Mouse (Mus musculus) cerebellum, adult 11-12 months (tissue): ENCODE measurements around the gene Camkk2.

Source experiments
- DNase-seq: peaks from one replicate; pipeline ENCODE4 v3.0.0; 2022

Gene Camkk2

DNA sequence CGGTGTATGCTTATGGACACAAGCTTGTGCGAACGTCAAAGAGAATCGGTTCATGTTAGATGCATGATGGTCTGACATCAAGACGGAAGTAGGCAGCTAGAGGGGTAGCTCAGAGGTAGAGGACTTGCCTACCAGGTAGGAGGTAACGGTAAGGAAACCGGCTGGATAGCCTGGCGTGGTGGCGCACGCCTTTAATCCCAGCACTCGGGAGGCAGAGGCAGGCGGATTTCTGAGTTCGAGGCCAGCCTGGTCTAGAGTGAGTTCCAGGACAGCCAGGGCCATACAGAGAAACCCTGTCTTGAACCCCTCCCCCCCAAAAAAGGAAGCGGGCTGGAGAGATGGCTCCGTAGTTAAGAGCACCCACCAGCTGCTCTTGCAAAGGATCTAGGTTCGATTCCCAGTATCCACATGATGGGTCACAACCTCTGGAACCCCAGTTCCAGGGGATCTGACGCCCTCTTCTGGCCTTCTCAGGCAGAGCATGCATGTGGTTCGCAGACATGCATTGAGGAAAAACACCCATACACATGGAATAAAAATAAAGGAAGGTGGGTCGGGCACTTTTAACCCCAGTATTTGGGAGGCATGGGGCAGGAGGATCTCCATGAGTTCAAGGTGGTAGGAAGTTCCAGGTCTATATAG lies 1.7 kb upstream of the Camkk2 start:
- no peak for DNase-seq

DNA sequence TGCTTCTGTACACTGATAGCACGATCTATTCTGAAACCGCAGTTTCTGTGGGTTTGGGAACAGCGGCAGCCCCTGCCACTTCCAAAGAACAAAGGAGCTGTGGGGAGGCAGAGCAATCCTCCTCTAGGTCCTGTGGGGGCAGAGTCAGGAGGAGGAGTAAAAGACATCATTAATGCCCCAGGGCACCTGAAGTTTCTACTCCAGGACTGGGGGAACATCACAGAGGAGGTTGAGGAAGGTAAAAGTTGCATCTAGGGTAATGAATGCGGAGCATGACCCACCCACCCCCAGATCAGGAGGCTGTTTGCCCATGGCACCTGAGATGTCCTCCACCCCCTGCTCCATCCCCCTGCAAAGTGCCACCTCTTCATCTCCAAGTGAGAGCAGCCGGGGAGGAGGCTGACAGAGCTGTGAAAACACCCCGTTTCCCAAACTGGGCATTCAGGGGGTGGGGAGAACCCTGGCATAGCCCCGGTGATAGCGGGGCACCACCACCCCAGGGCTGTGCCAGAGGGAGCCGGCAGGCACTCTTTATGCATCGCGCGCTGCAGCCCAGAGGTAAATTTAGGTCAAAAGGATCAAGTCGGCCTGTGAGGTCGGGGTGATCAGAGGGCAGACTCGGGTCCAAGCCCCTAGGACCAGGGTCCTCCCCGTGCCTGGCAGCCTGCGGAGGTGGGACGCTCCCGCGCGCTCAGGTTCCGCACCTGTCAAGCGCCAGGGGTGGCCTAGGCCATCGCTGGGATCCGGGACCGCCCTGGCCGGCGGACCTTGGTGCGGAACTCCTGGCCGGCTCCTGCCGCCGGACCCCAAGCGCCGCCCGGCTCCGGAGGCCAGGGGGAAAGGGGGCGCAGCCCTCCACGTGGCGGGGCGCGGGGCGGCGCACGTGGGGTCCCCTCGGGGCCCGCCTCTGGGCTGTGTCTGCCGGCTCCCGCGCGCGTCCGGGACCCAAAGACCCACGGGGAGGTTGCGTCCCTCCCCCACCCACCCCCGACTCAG lies 680 bp downstream of the Camkk2 start:
- DNase-seq = peak; percentile 68

DNA sequence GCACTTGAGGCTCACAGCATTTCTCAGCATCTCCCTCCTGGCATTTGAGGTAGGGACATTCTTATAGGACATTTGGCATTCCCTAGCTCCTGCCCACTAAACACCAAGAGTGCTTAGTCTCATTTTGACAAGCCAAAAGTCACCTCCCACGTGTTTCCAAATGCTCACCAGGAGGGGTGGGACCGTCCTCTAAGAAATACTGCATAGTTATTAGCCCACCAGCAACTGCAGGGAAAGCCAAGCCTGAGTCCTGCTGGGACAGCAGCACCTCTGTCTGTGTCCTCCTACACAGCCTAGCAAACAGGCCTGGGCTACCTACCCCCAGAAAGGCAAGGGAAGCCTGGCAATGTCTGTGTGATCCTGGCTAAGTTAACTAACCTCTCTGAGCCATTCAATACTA lies 1.9 kb downstream of the Camkk2 start:
- DNase-seq = no peak

DNA sequence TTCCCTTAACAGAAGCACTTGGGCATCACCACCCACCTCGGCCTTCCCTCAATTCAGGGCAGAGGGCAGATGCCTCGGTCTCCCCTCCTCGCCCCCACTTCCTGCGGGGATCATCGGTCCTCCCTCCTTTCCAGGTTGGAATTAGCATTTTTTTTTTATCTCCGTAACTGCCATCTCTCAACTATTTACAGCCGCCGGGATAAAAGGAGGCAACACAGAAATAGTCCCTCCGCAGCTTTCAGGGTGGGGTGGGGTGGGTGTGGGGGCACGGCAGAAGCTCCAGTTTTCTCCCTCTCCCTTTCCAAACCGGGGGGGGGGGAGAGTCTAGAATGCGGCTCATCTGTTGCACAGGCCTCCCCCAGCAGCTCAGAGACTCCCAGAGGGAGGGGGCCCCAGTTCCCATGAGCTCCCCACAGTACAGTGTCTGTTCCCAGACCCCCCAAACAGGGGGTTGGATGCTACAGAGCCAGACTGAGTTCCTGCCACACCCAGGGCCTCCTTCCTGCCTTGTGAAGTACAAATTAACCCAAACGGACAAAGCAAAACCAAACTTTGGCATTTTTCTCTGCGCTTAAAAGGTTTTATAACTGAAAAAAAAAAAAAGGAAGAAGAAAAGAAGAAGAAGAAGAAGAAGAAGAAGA lies 3.4 kb downstream of the Camkk2 start:
- DNase-seq = no peak

DNA sequence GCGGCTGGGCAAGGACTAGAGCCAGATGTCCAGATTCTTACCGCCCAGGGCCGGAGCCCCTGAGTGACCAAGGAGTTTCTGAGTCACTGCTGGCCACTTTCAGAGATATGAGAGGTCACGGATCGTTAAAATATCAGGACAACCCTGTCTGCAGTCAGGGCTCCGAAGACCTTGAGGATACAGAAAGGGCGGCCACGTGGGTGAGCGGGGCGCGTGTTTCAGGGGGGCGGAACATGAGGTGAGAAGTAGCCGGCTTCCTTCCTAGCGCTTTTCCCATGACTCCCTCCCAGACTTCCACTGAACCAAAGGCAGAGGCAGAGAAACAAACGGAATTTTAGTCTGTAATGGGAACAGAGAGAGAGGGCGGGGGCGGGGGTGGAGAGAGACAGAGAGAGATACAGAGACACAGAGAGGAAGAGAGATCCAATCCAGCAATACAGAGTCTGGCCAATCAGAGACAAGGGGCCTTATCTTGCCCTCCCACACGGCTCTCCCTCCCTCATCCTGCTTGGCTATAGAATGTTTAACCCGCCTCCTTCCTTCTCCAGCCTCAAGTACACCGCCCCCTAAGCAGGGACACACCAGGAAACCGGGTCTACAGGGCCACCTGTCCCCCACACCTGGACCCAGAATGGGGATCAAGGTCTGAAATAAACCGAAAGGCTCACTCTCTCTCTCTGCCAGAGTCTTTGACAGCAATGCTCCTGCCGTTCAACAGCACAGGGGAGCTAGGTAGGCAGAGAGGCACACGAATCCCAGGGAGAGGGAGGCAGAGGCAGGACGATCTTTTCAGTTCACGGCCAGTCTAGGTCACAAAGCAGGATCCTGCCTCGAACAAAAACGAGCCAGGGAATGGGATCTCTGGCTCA lies 4.2 kb downstream of the Camkk2 start:
- DNase-seq = peak; percentile 66

DNA sequence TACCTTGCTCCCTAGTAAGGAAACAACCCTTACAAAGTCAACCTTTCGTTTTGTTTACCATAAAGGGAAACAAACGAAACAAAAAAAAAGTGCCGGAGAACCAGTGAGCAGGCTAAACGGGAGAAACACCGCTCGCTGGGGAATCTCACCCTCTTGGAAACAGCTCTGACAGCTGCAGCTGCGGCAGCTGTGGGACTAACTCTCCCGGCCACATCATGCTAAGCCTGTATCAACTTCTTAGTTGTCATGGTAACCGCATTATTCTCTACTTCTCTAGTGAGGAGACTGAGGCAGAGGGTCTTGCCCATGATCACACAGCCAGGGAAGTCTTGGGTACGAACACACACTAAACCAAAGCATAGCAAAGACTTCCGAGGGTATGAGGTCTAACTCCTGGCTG lies 5.5 kb downstream of the Camkk2 start:
- no peak for DNase-seq

DNA sequence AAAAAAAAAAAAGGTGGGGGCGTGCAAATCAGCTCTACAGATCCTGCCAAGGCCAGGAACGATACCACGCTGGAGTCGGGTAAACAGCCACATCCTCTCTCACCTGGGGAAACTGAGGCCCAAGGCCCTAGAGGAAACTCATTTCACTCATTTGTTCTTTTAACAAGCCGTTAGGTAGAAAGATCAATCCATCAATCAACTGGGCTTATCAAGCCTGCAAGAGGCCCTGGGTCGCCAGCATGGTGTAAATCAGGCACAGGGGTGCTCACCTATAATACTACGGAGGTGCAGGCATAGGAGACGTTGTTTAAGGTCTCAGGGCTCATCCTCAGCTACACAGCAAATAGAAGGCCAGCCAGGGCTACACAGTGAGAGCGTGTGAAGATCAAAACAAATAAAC lies 7.8 kb downstream of the Camkk2 start:
- no peak for DNase-seq

DNA sequence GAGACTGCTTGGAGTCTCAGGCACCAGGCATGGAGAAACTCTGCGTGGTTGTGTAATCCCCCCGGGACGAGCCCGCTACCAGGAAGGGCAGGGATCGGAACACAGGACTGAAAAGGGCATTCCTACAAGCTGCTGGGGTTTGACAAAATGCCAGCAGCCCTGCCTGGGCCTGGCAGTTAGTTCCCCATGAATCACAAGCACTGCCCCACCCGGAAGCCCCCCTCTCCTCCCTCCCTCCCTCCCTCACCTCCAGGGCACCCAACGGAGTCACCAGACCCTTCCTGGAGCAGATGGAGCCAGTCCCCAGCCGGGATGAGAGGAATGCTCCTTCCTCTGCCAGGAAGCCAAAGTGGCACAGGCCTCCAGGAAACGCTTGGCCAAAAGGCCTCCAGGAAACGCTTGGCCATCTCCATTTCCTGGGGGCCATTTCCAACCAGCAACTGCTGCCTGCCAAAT lies 8.4 kb downstream of the Camkk2 start:
- DNase-seq = peak; percentile 96

DNA sequence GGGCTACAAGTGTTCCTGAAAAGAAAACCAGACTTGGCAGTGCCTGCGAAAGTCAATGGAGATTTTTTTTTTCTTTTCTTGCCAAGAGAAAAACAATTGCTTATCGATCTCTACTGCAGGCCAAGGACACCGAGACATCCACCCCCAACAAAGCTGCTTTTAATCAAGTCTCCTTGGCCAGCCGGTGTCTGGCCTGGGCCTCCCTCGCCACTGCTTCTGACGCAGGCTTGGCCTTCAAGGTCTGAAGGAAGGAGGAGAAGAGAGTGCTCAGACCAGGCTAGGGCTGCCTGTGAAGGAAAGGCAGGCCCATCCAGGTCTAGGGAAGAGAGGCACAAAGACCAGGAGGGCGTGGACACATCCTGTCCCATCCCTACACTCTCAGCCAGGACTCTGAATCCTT lies 8.9 kb downstream of the Camkk2 start:
- DNase-seq = peak; percentile 71

DNA sequence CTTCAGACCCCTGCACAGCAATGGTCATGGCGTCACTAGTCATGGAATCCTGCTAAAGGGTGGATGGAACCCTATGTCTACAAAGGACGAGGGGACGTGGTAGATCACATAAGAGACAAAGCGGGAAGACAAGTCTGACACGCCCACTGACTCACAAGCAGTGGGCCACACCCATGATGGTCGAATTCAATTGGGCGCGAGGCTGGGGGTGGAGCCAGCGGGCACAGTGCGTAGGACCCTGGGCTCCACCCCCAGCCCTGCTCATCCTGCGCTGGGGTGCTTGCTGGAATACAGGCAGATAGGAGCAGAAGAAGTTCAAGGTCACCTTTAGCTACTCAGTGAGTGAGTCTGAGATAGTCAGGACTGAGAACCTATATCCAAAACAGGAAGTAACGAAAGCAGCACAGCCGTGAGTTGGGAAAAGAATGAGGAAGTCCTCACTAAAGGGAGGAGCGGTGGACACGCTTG lies 10.1 kb downstream of the Camkk2 start:
- DNase-seq = peak; percentile 67

DNA sequence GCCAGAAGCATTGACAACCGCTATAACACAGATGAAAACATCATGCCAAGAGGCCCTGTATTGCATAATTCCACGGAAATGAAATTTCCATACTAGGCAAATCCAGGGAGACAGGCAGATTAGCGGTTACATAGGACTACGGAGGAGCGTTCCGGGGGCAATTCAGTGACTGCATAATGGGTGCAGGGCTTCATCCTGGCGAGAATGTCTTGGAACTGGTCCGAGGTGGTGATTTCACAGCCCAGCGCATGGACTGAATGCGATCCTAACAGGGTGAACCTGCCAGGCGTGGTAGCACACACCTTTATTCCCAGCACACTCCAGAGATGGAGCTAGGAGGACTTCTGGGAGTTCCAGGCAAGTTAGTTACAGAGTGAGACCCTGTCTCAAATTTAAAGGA lies 11.9 kb downstream of the Camkk2 start:
- no peak for DNase-seq

DNA sequence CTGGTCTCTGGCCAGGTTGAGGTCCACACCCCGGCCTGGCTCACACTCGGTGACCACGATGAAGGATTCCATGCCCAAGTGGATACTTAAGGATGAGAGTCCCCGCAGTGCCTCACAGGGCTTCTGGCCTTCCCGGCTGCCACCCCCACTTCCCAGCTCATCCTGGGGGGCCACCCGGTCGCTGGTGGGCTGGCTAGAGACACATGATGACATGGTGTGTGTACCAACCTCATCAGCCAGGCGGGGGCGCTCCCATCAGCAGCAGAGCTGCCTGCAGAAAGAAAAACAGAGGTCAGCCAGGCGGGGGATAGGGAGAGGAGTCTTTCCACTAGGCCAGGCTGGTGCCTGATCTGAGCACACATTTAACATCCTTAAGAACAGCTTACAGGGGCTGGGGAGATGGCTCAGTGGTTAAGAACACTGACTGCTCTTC lies 15.2 kb downstream of the Camkk2 start:
- DNase-seq = peak; percentile 79

DNA sequence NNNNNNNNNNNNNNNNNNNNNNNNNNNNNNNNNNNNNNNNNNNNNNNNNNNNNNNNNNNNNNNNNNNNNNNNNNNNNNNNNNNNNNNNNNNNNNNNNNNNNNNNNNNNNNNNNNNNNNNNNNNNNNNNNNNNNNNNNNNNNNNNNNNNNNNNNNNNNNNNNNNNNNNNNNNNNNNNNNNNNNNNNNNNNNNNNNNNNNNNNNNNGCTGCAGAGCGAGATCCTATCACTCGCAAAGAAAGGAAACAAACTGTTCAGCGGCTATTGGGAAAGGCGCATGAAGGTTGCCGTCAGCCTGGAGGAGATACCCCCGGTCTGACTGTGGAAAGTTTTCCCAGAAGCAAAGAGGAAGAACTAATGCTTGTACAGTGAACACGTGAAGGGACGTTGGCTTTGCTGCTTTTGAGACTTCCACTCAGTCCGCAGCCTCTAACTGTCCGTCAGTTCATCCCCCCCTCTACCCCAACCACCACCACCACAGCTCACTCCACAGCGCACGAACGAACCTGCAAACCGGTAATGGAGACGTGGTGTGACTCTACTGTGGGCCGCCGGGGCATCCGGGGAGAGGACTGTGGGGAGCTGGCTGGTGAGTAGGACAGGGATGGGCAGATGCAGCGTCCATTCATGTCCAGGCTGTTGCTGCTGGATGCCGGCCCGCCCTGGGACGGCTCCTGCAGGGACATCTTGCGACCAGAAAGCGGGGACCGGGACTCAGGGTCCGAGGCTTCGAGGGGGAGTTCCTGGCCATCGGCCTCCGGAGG lies 15.8 kb downstream of the Camkk2 start:
- peak; percentile 72 for DNase-seq

DNA sequence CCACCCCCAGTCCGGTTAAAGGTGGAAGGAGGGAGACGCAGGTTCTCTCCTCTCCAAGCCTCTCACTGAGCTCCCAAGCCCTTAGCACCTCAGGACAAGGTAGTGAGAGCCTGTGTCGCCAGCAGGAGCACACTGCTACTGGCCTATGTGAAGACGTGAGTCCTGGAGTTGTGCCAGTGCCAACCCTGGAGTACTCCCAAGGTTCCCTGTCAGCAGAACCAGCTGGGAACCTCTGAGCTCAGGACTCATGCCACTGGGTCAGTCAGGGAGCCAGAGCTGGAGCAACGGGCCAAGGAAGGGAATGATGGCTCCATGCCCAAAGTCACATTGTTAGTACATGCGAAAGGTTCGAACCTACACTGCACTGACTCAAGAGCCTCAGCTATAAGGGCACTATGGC lies 22.5 kb downstream of the Camkk2 start:
- DNase-seq = peak; percentile 86

DNA sequence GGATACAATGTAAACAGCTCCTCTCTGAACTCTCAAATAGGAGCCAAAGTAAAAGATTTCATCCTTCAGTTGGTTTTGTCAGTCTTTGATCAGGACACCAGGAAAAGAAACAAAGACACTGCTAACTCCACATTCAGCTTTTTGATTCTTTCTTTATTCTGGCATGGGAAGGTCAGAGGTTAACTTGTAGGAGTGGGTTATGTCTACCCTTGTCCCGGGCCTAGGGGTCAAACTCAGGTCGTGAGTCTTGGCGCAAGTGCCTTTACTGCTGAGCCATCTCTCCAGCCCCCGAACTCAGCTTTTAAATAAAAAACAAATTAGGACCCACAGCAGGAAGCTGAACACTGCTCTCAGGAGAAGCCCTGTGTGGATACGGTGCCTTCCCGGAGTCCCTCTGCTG lies 23.1 kb downstream of the Camkk2 start:
- no peak for DNase-seq

DNA sequence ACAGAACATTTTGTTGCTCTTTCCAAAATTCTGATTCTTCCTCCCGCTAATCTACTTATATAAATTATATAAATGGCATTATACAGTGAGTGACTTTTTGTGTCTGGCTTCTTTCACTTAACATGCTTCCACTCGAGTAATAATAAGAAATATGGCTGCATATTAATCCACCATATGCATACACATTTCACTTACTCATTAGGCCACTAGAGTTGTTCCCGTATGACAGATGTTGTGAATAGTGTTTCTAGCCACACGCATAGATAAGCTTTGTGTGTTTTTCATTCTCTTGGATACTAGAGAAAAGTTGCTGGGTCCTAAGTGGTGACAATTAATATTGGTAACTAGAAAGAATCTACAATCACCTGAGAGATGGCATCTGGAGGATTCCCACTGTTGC lies 23.6 kb downstream of the Camkk2 start:
- no peak for DNase-seq

DNA sequence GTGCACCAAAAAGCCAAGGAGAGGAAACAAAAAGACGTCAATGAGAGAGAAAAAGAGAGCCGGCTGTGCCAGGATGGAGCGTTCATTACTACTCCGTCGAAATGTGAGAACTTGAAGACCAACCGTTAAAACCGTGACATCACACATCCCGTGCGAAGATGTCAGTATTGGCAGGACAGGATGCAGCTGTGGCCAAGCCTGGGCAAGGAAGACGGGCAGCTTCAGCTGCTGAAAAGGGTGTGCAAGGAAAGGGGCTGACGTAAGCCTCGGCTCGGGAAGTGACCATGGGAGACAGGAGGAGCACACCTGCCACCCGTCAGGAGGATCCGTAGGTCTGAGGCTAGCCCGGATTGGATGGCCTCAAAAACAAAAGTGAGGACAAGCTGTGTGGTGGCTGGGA lies 24.7 kb downstream of the Camkk2 start:
- no peak for DNase-seq

DNA sequence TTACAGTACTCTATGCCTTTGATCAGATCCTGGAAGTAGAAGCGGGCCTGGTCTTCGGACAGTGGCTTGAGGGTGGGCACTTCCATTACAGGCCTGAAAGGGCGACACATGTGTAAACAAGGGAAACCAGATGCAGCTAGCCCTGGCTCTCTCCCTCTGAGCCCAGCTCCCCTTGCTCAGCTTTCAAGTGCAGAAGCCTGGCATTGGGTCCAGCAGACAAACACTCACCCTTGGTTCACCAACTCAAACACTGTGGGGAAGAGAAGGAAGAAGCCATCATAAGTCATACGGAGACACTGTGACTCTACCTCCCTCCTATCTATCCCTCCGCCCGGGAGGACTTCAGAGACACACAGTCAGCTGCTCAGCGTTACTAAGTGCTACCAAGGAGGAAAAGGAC lies 31.3 kb downstream of the Camkk2 start:
- no peak for DNase-seq

DNA sequence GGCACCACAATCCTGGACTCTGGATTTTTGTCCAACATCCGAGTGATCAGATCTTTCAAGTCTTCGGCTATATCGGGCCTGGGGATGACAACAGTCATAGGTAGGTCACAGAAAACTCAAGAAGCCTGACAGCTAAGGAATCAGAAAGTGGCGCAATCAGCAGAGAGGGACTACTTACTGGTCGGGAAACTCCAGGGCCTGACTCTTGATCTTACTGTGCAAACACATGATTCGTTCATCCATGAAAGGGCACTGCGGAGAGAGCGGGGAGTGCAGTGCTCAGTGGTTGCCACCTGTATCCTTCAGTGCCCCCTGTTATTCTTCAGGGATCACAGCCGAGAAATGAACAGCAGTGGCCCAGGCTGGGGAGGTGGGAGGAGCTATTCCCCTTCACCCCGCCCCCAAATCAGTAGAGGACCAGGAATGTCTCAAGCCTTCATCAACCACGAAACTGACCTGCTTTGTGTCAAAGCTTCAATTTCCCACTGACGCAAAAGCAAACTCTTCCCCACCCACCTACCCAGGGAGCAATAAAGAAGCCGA lies 35.3 kb downstream of the Camkk2 start:
- DNase-seq = no peak

DNA sequence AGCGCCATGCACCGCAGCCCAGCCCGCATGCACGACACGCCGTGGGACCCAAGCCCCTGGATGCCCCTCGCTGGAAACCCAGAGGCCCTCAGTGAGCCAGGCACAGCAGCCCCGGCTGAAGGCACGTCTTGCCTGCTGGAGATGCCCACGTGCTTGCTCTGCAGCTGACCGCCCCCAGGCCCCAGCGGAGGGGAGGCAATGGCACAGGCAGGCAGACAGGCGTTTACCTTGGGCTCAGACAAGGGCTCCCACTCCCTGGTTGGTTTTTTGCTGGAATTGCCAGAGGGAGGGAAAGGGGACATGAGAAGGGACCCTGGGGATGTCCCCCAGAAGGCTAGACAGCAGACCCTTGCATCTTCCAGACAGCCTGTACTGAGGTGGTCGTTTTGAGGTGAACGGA lies 42.4 kb downstream of the Camkk2 start:
- DNase-seq = no peak

DNA sequence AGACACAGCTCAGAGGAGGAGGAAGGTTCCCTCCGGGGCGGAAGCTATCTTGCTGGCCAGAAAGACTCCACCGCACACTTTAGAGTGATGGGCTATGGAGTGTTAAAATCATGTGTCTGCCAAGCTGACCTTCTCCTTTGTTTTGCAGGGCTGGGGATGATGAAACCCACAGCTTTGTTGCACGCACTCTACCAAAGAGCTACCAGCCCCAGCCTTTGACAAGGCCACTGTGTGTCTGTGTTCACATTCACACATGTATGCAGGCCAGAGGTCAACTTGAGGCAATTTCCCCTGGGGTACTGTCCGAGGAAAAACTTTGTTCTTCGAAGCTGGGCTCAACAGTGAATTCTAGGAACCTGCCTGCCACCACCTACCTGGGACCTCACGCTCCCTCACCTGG lies 43.4 kb downstream of the Camkk2 start:
- no peak for DNase-seq
